Comparison of ENCODE assay signal across 34 mouse cellular contexts in the genomic region with DNA sequence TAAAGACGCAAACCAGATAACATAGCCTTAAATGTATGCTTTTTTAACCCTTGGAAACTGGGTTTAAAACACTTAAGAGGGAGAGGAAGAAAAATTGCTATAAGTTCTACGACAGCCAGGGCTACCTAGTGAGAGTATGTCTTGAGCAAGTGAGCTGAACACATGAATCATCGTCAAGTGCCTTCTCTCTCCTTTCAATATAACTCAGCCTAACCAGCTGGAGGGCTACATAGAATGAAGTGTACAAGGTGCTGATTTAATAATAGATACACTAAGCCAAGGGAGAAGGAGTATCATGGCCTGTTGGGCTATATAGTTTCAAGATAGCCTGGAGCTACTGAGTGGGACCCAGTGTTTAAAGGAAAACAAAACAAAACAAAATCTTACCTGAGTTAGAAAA. TPM values are rescaled to one million over a fixed set of nuclear protein-coding genes. Genes with fewer than 3 reads are reported as not detected.
"Had no signal": no experiment of that assay in that cellular context is flagged by ENCODE, and none has a peak within 500 bp of the region (broad histone marks: within the 10 kb centered on the region; RNA-seq: fewer than 3 reads in every experiment).

No protein-coding gene starts in this region.

- H3K9me3 ChIP-seq: heart, embryonic 10.5 days; heart, embryonic 12.5 days; hindbrain, embryonic 10.5 days; hindbrain, embryonic 12.5 days; intestine, embryonic 15.5 days; limb, embryonic 10.5 days; limb, embryonic 12.5 days had no signal

- H3K27ac ChIP-seq: gastrocnemius, adult 2 months; heart, embryonic 10.5 days; hindbrain, embryonic 10.5 days; hindbrain, embryonic 12.5 days; hindbrain, embryonic 14.5 days; intestine, embryonic 15.5 days; layer of hippocampus, adult 2 months; left cerebral cortex, adult 2 months; limb, embryonic 10.5 days; limb, embryonic 12.5 days had no signal

- H3K27me3 ChIP-seq: heart, embryonic 12.5 days; hindbrain, embryonic 12.5 days; intestine, embryonic 15.5 days; limb, embryonic 12.5 days had no signal

- H3K4me3 ChIP-seq: gastrocnemius, adult 2 months; heart, embryonic 10.5 days; heart, embryonic 12.5 days; hindbrain, embryonic 10.5 days; hindbrain, embryonic 12.5 days; intestine, embryonic 15.5 days; layer of hippocampus, adult 2 months; left cerebral cortex, adult 2 months; limb, embryonic 10.5 days; limb, embryonic 12.5 days had no signal

- H3K9ac ChIP-seq: heart, embryonic 12.5 days; hindbrain, embryonic 12.5 days; hindbrain, embryonic 14.5 days; intestine, embryonic 15.5 days; limb, embryonic 12.5 days had no signal

- DNase-seq: gastrocnemius, adult 2 months; gastrocnemius, postnatal 10 days; gastrocnemius, postnatal 25 days; heart, adult 18-20 months; heart, postnatal 10 days; heart, postnatal 4 days; kidney, adult 18-20 months; kidney, adult 8-10 months; kidney, postnatal 10 days; kidney, postnatal 25 days; kidney, postnatal 4 days; liver had no signal

- H3K4me2 ChIP-seq: heart, embryonic 12.5 days; hindbrain, embryonic 12.5 days; hindbrain, embryonic 14.5 days; intestine, embryonic 15.5 days; limb, embryonic 12.5 days had no signal

- ATAC-seq: hindbrain, embryonic 16.5 days; intestine, embryonic 15.5 days; intestine, postnatal 0 days had no signal

RNA-seq across cellular contexts. Expression of a gene that starts 25.6 kb away (rescaled TPM):
- total RNA-seq: gastrocnemius, adult 2 months; gastrocnemius, postnatal 10 days; gastrocnemius, postnatal 25 days; granulocyte monocyte progenitor cell, adult 5-6 weeks; layer of hippocampus, adult 2 months; layer of hippocampus, postnatal 10 days; layer of hippocampus, postnatal 25 days; left cerebral cortex, adult 2 months; left cerebral cortex, postnatal 14 days had no signal

RNA-seq across cellular contexts. Expression of a gene that starts 31.5 kb away (rescaled TPM):
- total RNA-seq: gastrocnemius, postnatal 10 days; gastrocnemius, postnatal 4 days; granulocyte monocyte progenitor cell, adult 5-6 weeks; heart, adult 18-20 months; heart, postnatal 10 days; heart, postnatal 25 days; heart, postnatal 4 days had no signal
- polyA plus RNA-seq: heart, embryonic 10.5 days; heart, embryonic 12.5 days; heart, embryonic 14.5 days; heart, embryonic 16.5 days; hindbrain, embryonic 10.5 days; hindbrain, embryonic 12.5 days; hindbrain, embryonic 14.5 days; intestine, embryonic 15.5 days; kidney, embryonic 14.5 days; kidney, embryonic 16.5 days; limb, embryonic 10.5 days; limb, embryonic 12.5 days had no signal
